26 mouse cellular contexts compared by ENCODE assay signal in genomic region chr14:73293616-73294015, GRCm38 (mm10). TPM values are rescaled to one million over a fixed set of nuclear protein-coding genes. Genes with fewer than 3 reads are reported as not detected.
A peak's percentile ranks its signal among the peaks of the same experiment; 100 is the strongest.
DNase-seq lines count a peak whose midpoint lies in the region; ATAC-seq and TF ChIP-seq lines count a peak whose summit lies in the region.
"Had no signal": no experiment of that assay in that cellular context is flagged by ENCODE, and none has a peak within 500 bp of the region (broad histone marks: within the 10 kb centered on the region; RNA-seq: fewer than 3 reads in every experiment).

No protein-coding gene starts in this region.

- H3K27me3 ChIP-seq in liver, adult 2 months (ENCODE audit: control insufficient read depth, insufficient read depth, low read length): no peaks in the 10 kb centered on the region
- H3K27me3 ChIP-seq in liver, embryonic 12.5 days (replicated peaks): no peaks in the 10 kb centered on the region
- H3K27me3 ChIP-seq in heart, embryonic 12.5 days (replicated peaks): no peaks in the 10 kb centered on the region
- H3K27me3 ChIP-seq in intestine, embryonic 16.5 days (replicated peaks; ENCODE audit: control insufficient read depth, insufficient read depth, low read length): no peaks in the 10 kb centered on the region
- H3K27me3 ChIP-seq: embryonic facial prominence, embryonic 15.5 days; heart, embryonic 13.5 days; limb, embryonic 12.5 days; liver, embryonic 13.5 days; lung, embryonic 15.5 days; neural tube, embryonic 13.5 days had no signal

- no peak for TF ChIP-seq CTCF in liver, adult 2 months (IDR thresholded peaks at IDR 0.05; ENCODE audit: low read depth, low read length)

- no peak for TF ChIP-seq POLR2A in liver, adult 2 months (IDR thresholded peaks at IDR 0.05; ENCODE audit: extremely low read depth, insufficient read depth, low read length)

- ATAC-seq in liver, embryonic 12.5 days: no peak
- ATAC-seq in heart, embryonic 12.5 days (ENCODE audit: insufficient number of reproducible peaks, low FRiP score): no peak
- ATAC-seq in intestine, embryonic 16.5 days: no peak
- ATAC-seq: CD4-positive, CD25-positive, alpha-beta regulatory T cell, adult 4 months; forebrain, postnatal 0 days had no signal

- H3K9me3 ChIP-seq in liver, embryonic 12.5 days (replicated peaks): no peaks in the 10 kb centered on the region
- H3K9me3 ChIP-seq in heart, embryonic 12.5 days (replicated peaks): no peaks in the 10 kb centered on the region
- no peaks in the 10 kb centered on the region for H3K9me3 ChIP-seq in intestine, embryonic 16.5 days (ENCODE audit: control insufficient read depth, low read length)
- H3K9me3 ChIP-seq: embryonic facial prominence, embryonic 10.5 days; embryonic facial prominence, embryonic 15.5 days; forebrain, embryonic 10.5 days; heart, embryonic 13.5 days; limb, embryonic 12.5 days; liver, embryonic 13.5 days; lung, embryonic 15.5 days; neural tube, embryonic 13.5 days had no signal

- no peak overlapping the region for H3K4me2 ChIP-seq in liver, embryonic 12.5 days
- H3K4me2 ChIP-seq in heart, embryonic 12.5 days: no peak overlapping the region
- no peak overlapping the region for H3K4me2 ChIP-seq in intestine, embryonic 16.5 days (ENCODE audit: low read depth, low read length)
- H3K4me2 ChIP-seq: embryonic facial prominence, embryonic 15.5 days; heart, embryonic 13.5 days; hindbrain, embryonic 14.5 days; limb, embryonic 12.5 days; liver, embryonic 13.5 days; lung, embryonic 15.5 days; midbrain, embryonic 11.5 days; neural tube, embryonic 13.5 days had no signal

- no peak overlapping the region for H3K9ac ChIP-seq in liver, adult 2 months (ENCODE audit: low read depth, low read length)
- H3K9ac ChIP-seq in liver, embryonic 12.5 days: no peak overlapping the region
- H3K9ac ChIP-seq in heart, embryonic 12.5 days: no peak overlapping the region
- no peak overlapping the region for H3K9ac ChIP-seq in intestine, embryonic 16.5 days (ENCODE audit: low read depth, low read length)
- H3K9ac ChIP-seq: embryonic facial prominence, embryonic 15.5 days; forebrain, postnatal 0 days; heart, embryonic 13.5 days; hindbrain, embryonic 14.5 days; limb, embryonic 12.5 days; liver, embryonic 13.5 days; lung, embryonic 15.5 days; neural tube, embryonic 13.5 days had no signal

- H3K36me3 ChIP-seq in liver, adult 2 months (ENCODE audit: control insufficient read depth, insufficient read depth, low read length): 0 out of 2 replicates have a peak, but pooled peaks cover 2% of the 10 kb centered on the region
- H3K36me3 ChIP-seq in liver, embryonic 12.5 days: peaks cover 54% of the 10 kb centered on the region
- no peaks in the 10 kb centered on the region for H3K36me3 ChIP-seq in heart, embryonic 12.5 days
- H3K36me3 ChIP-seq in intestine, embryonic 16.5 days (ENCODE audit: control insufficient read depth, insufficient read depth, low read length): no peaks in the 10 kb centered on the region
- H3K36me3 ChIP-seq: embryonic facial prominence, embryonic 15.5 days; heart, embryonic 13.5 days; limb, embryonic 12.5 days; lung, embryonic 15.5 days had no signal

- H3K4me3 ChIP-seq in liver, adult 2 months (ENCODE audit: insufficient read depth, low read depth, low read length): no peak overlapping the region
- no peak overlapping the region for H3K4me3 ChIP-seq in liver, embryonic 12.5 days
- no peak overlapping the region for H3K4me3 ChIP-seq in heart, embryonic 12.5 days
- H3K4me3 ChIP-seq in intestine, embryonic 16.5 days (ENCODE audit: low read length): no peak overlapping the region
- H3K4me3 ChIP-seq: embryonic facial prominence, embryonic 10.5 days; embryonic facial prominence, embryonic 15.5 days; forebrain, embryonic 10.5 days; heart, adult 2 months; heart, embryonic 13.5 days; limb, embryonic 12.5 days; liver, embryonic 13.5 days; lung, embryonic 15.5 days; neural tube, embryonic 13.5 days had no signal

- 27% methylated on average over 2 of the region's 2 CpGs for WGBS in liver, adult 2 months
- WGBS in liver, embryonic 12.5 days (ENCODE audit: insufficient replicate concordance): 83% methylated on average over 2 of the region's 2 CpGs
- 74% methylated on average over 2 of the region's 2 CpGs for WGBS in heart, embryonic 12.5 days
- 90% methylated on average over 2 of the region's 2 CpGs for WGBS in intestine, embryonic 16.5 days

- H3K79me2 ChIP-seq in liver, adult 2 months (ENCODE audit: control insufficient read depth, insufficient read depth, low read length): no peaks in the 10 kb centered on the region

- H3K27ac ChIP-seq in liver, adult 2 months (replicated peaks; ENCODE audit: insufficient read depth, low read depth, low read length): 0 out of 2 replicates have a peak overlapping the region, but pooled peaks have one; percentile 35
- no peak overlapping the region for H3K27ac ChIP-seq in liver, embryonic 12.5 days
- H3K27ac ChIP-seq in heart, embryonic 12.5 days (ENCODE audit: poor library complexity, severe bottlenecking): no peak overlapping the region
- no peak overlapping the region for H3K27ac ChIP-seq in intestine, embryonic 16.5 days (ENCODE audit: low read length)
- H3K27ac ChIP-seq: embryonic facial prominence, embryonic 10.5 days; embryonic facial prominence, embryonic 15.5 days; forebrain, embryonic 10.5 days; heart, adult 2 months; heart, embryonic 13.5 days; hindbrain, embryonic 14.5 days; limb, embryonic 12.5 days; liver, embryonic 13.5 days; lung, embryonic 15.5 days; neural tube, embryonic 13.5 days had no signal

- peak; percentile 89 for DNase-seq in liver, adult 2 months (ENCODE audit: extremely low read depth, low read depth, low spot score)
- DNase-seq in Muller cell, postnatal 12 days (ENCODE audit: inconsistent ontology term): peak; percentile 79
- DNase-seq in fat pad, adult 2 months (ENCODE audit: extremely low read depth, low read depth, low spot score): peak; percentile 4
- peak; percentile 45 for DNase-seq in lung, postnatal 36 days
- DNase-seq: adrenal gland, adult 8-10 months; cerebellum, adult 2 months; cerebellum, postnatal 25 days; forebrain, postnatal 0 days; heart, adult 2 months; heart, postnatal 10 days; kidney, adult 18-20 months; layer of hippocampus, adult 9-11 months; liver, embryonic 13.5 days had no signal

- no peaks in the 10 kb centered on the region for H3K4me1 ChIP-seq in liver, adult 2 months (ENCODE audit: control insufficient read depth, insufficient read depth, low read length)
- H3K4me1 ChIP-seq in liver, embryonic 12.5 days: no peaks in the 10 kb centered on the region
- peaks cover 3% of the 10 kb centered on the region; the same call in 1 of the 2 replicates for H3K4me1 ChIP-seq in heart, embryonic 12.5 days (replicated peaks)
- H3K4me1 ChIP-seq in intestine, embryonic 16.5 days (ENCODE audit: control insufficient read depth, insufficient read depth, low read length): peaks cover 2% of the 10 kb centered on the region; the same call in 1 of the 2 replicates
- H3K4me1 ChIP-seq: embryonic facial prominence, embryonic 10.5 days; embryonic facial prominence, embryonic 15.5 days; forebrain, embryonic 10.5 days; limb, embryonic 12.5 days; liver, embryonic 13.5 days; lung, embryonic 15.5 days; neural tube, embryonic 13.5 days had no signal

RNA-seq across cellular contexts. Expression of gene Rb1, which starts 32.0 kb away (rescaled TPM):
- 7.0 and 7.2 TPM in 2 replicates for total RNA-seq in liver, adult 2 months (2014; rRNA removed)
- polyA plus RNA-seq in liver, adult 2 months (2012; rRNA removed): 1.1 and 1.2 TPM in 2 replicates
- 30.1 and 33.3 TPM in 2 replicates for polyA plus RNA-seq in liver, embryonic 12.5 days (2016; fragmentation: Nextera tagmentation; extraction: Ambion mirVana)
- 13.5 and 18.1 TPM in 2 replicates for polyA plus RNA-seq in heart, embryonic 12.5 days (2016; fragmentation: Nextera tagmentation; extraction: Ambion mirVana)
- 13.0 and 14.9 TPM in 2 replicates for polyA plus RNA-seq in intestine, embryonic 16.5 days (2015; fragmentation: Nextera tagmentation; extraction: Ambion mirVana)

RNA-seq across cellular contexts. Expression of gene Lpar6, which starts 55.9 kb away (rescaled TPM):
- 11.2 and 12.4 TPM in 2 replicates for total RNA-seq in liver, adult 2 months (2014; rRNA removed)
- polyA plus RNA-seq in liver, adult 2 months (2012; rRNA removed): 2.7 and 3.1 TPM in 2 replicates
- polyA plus RNA-seq in liver, embryonic 12.5 days (2016; fragmentation: Nextera tagmentation; extraction: Ambion mirVana): 5.5 TPM in 2 replicates
- 8.1 and 9.1 TPM in 2 replicates for polyA plus RNA-seq in heart, embryonic 12.5 days (2016; fragmentation: Nextera tagmentation; extraction: Ambion mirVana)
- 12.1 and 13.0 TPM in 2 replicates for polyA plus RNA-seq in intestine, embryonic 16.5 days (2015; fragmentation: Nextera tagmentation; extraction: Ambion mirVana)

Comparison
In these comparisons a context has a peak if more than half of its experiments do, and no peak if none do; other contexts are left out.
1. DNase-seq: peak in every context shown above with its lines; median percentile 89 in liver, adult 2 months; 79 in Muller cell, postnatal 12 days; 45 in lung, postnatal 36 days; 4 in fat pad, adult 2 months.